Mouse (Mus musculus) cortical plate, adult 2 months (tissue): Measurements from ENCODE around the gene Baiap2.

ENCODE experiments used
- CTCF ChIP-seq: fragments of 200-500 bp; IDR thresholded peaks from 2 replicates; pipeline ENCODE4 v1.5.1; 2011; ENCODE audit warnings: mild to moderate bottlenecking, control low read depth, low read length; ENCODE audit not compliant: insufficient read depth; ENCODE audit errors: extremely low read depth
- POLR2A ChIP-seq: fragments of 200-500 bp; IDR thresholded peaks from 2 replicates; pipeline ENCODE4 v1.6.1; 2011; ENCODE audit warnings: mild to moderate bottlenecking, low read length, control low read depth; ENCODE audit not compliant: insufficient read depth; ENCODE audit errors: extremely low read depth

DNA sequence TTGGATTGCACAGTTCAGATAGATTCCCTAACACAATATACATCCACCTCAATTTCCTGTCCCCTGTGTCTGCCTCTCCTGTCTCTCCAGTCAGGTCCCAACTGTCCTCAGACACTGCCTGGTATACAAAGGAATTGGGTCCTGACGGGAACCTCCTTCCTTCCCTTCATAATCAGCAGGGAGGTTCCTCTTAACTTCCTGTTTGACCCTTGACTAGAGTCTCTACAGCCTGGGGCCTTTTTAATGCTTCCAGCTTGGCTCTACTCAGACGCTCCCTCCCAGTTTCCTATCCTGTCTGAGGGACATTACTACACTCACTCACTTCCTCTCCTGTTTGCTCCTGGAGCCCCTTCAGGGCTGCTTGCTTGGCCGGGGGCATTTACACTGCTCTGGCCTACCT, 12.9 kb downstream of the Baiap2 start:
- TF ChIP-seq CTCF, result no peak
- no peak for TF ChIP-seq POLR2A
